Mouse (Mus musculus): ENCODE results near the gene Twist2. TPM values are rescaled to one million over a fixed set of nuclear protein-coding genes. Genes with fewer than 3 reads are reported as not detected.

Gene Twist2
- total RNA-seq, 2 experiments from 2014 or later, result 3.7 to 4.1 TPM

DNA sequence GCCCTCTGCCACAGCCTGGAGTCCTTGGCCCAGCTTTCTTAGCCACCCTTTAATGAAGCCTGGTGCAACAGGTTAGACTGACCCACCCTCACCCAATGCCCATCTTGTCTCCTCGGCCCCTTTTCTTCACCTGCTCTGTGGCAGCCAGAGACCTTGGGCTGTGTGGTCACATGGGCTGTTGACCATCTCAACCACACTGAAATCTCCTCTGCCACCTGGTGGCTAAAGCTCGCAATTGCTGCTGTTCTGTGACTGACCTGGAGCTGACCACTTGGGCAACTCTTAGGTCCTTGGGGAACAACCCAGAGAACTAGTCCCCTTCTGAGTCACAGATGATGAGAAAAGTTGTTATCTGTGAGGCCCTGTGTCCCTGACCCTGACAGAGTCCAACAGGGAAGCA lies 73.4 kb downstream of the Twist2 start:
- DNase-seq, result peak; percentile 88

DNA sequence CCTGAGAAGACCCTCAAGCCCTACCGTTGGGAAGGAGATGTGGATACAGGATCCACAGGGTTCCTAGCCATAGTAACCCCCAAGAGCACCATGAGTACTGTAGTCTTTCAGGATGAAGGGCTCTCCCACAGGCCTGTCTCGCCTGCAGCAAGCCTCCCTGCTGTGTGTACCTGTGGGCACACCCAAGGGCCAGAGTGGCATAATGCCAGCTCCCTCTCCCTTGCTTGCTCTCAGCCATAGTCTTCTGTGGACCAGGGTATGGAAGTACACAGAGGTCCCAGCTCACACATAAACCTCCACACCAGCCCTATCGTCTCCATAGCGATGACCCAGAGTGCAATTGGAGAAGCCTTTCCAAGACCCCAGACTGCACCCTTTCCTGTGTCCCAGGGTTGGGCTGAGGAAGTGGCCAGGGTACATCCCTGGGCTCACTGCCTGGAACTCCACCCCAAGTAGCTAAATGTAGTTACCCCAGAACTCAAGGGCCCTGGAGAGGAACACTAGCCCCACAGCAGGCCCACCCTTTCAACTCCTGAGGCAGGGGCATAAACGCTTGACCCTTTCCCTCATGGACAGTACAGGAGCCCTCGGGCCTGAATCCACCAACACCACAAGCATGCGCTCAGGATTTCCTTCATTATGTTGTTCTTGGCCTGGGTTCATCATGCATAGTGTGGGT lies 73.9 kb downstream of the Twist2 start:
- DNase-seq, result no peak

DNA sequence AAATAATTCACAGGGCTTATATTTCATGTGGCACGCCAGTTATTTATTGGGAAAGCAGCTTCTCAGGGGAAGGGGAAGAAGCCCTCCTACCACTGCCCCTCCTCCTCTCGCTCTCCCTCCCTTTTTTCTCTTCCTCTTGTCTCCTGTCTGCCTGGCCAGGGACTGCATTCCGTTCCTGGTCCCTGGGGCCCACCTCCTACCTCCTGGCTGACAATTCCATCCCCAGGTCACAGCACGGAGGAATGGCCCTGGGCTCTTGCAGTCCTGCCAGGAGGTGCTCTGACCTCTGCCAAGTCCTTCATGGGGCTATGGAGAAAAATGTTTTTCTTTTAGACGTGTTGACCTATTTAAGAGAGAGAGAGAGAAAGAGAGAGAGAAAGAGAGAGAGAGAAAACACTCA lies 77.4 kb downstream of the Twist2 start:
- DNase-seq, result no peak

DNA sequence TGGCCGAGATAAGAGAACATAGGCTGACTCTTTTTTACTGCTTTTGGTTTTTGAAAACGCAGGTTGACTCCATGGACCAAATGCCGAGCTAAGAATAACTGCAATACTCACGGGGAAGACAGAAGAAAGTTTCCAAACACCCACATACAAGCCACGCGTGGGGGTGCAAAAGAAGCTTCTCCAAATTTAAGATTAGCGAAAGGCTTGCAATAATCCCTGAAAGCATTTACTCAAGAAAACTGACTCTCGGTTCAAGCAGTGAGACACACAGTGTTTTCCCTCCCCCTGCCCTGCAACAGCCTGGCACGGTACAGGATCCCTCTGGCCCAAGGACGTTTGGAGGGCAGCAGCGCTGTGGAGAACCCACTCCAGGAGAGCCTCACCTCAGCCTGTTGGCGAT lies 78.9 kb downstream of the Twist2 start:
- no peak for DNase-seq

DNA sequence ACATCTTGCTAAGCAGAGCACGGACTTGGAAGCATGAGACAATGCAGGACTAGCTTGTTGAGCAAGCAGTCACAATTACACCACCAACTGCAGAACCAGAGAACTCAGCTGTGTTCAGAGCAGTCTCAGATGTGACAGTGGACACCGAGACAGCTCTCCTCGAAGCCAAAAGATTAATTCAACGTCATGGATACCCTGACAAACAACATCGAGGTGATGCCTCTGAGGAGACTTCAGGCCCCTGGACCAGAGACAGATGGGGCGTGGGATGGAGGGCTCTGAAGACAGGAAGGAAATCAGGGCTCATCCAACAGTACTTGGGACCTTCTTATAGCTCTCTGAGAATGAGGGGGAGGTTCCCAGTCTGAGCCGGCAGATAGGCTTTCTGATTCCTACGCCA lies 79.6 kb downstream of the Twist2 start:
- no peak for DNase-seq

DNA sequence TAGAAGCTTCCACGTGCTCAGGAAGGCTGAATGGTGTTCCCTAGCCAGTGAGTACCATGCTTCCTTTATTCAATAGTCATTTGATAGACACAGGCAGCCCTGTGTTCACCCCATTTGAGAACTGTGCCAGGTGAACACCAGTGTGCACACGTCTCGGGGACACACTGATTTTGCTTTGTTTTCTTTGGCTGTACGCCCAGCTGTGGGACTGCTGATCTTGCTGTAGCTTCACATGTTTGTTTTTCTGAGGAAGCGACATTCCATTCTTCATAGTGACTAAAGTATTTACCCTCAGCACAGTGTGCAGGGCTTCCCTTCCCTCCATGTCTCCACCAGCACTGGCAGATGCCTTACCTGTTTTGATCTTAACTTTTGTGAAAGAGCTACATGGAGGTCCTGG lies 81.9 kb downstream of the Twist2 start:
- DNase-seq, result peak; percentile 31

DNA sequence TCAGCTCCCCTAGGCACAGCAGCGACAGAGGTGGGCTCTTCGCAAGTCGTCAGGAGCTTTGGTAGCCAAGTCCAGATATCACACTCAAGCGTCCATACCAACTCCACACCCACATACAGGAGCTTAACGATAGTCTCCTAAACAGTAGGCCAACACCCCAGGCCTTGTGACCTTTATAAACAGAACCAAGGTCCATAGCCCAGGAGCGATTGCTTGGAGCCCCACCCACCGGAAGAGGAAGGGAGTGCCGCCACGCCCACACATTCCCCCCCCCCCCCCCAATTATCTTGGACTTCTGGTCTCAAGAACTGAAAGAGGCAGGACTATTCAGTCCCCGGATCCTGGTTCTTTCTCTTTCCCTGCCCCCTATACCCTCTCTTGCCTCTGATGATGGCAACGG lies 92.3 kb downstream of the Twist2 start:
- DNase-seq, result no peak

DNA sequence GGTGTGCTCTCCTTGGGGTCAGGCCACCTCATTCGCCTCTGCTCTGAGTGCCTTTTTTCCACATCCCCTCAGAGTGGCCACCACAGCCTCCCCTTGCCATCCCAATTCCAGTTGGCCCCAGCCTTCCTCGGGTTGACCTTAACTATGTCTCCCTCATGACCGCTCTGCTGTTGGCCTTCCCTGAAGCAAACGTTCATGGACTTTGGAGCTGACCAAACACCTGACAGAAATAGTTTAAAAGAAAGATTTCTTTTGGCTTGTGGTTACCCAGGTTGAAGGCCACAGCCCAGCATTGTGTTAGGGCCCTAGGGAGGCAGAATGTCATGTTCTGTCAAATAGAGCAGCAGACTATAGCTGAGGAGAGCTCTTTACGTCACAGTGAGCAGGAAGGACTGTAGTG lies 93.0 kb downstream of the Twist2 start:
- no peak for DNase-seq

DNA sequence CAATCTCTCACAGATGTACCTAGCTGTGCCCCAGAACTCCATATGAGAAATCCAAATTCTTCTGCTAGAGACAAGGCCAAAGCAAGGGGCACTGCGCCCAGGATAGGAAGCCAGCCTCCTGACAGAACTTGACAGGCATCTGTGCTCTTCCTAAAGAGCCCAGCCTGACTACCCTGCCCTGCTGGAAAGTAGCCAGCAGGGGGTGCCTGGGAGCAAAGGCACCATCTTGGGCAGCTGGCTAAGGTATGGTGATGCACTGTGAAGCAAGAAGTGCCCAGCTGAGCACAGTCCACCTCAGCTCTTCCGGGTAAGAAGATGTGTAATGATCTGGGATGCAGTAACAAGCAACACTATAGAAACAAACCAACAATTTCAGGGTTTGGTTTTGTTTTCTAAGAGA lies 95.8 kb downstream of the Twist2 start:
- DNase-seq, result no peak

All from heart, postnatal 4 days (tissue).